Mouse (Mus musculus) right cerebral cortex, adult 18-20 months (tissue): ENCODE measurements at regions not wholly inside any gene's neighbourhood (a gene's known extent, or its start where the extent isn't known, plus 50 kb on each side); places are given as distances from the start of the nearest gene placed in this dataset.

Experiments used
- DNase-seq: peaks from one replicate; pipeline ENCODE4 v3.0.0; 2022; ENCODE audit warnings: mixed read lengths

DNA sequence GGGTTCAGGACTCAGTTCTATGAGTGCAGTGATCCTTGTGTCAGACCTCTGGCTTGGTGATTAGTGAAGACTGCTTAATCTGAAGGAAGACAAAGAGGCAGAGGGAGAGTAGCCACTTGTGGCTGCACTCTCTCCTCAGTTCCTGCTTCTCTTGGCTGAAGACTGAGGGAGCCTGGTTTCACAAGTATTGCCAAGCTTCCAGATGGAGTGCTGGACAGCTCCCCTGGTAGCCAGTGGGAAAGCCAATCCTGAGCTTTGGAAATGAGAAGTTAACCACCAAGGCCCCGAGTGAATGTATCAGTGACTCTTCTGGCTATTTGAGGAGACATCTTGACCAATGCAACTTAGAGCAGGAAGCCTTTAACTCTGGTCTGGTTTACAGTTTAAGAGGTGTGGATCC is 279.9 kb upstream of the Adamts16 start:
- DNase-seq, result no peak

- no peak for DNase-seq
These were observed 266.6 kb upstream of the Adamts16 start for GRCm38 (mm10) chr13:71108175-71108574.

DNA sequence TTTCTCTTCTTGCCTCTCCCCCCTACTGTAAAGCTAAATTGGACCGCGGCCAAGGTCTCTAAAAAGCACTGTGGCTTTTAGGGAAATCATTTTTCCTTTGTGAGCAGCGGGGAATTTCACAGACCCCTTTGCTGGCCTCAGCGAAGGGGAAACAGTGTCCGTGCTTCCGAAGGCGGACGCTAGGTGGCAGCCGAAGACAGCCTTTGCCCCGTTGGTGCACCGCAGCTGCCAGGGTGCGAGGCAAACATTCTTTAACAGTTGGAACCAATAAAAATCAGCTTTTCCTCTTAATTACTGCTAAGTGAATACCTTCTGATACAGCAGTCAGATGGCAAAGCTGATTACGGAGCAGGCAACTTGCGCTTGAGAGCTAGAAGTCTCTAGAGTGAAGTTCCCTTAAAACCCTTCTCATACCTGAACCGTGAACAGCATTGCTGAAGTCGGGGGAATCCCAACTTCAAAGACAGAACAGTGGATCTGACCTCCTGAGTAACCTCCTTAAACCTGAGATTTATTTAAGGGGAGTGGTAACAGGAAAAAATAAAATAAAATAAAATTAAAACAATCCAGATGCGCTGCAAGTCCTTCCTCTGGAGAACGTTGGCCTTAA is 263.7 kb upstream of the Adamts16 start:
- DNase-seq, result peak; percentile 55

DNA sequence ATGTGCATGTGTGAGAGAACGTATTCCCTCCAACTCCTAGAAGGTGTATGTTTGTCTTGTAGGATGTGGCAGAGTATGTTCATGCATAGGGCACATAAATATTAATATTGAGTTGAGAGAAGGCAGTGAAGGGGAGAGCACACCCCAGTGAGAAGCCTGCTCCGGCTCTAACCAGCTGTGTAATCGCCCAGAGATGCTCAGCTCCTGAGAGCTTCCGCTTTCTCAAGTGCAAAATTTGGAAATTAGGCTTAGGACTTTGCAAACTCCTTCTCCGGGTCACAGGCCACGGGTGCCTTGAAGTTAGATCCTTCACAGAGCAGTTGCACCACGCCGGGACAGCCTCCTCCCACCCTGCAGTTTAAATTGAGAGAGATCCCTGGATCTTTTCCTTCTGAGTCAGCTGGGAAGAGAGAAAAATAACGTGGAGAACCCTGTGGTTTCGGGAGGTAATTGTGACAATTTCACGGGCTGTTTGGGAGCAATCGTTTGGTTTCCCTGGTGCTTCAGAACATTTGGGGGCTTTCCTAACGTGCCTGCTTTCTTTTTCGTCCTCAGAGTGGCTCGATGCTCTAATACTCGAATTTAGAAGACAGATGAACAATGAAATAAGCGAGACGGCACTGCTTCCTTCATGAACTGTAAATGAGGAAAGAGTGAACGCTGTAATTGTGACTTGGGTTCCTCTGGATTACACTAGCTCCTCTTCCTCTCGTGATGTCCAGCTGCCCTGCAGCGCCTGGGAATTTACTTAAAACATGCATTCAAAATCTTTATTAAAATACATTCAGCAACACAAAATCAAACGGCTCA is 263.0 kb upstream of the Adamts16 start:
- peak; percentile 7 for DNase-seq

GRCm38 (mm10) chr13:71084301-71084700 is 242.7 kb upstream of the Adamts16 start:
- DNase-seq, result no peak

- DNase-seq, result no peak
These were observed 234.3 kb upstream of the Adamts16 start for GRCm38 (mm10) chr13:71075916-71076315.

DNA sequence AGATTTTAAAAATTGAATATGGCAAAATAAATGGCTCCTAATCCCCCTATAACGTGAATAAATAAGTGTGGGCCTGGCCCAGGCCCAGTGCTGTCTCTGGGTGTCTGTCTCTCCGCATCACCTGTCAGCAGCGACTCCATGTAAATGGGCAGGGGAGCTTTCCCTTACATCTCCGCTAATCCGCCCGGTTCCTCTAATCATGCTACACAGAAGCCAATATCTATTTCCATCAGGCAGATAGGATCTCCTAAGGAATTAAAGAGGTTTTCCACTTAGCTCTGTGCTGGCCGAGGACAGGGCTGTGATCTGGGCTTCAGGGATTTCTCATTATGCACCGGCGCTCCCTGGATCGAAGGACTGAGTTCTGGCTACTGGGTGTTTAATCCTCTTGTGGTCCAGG is 232.4 kb upstream of the Adamts16 start:
- DNase-seq, result no peak

DNA sequence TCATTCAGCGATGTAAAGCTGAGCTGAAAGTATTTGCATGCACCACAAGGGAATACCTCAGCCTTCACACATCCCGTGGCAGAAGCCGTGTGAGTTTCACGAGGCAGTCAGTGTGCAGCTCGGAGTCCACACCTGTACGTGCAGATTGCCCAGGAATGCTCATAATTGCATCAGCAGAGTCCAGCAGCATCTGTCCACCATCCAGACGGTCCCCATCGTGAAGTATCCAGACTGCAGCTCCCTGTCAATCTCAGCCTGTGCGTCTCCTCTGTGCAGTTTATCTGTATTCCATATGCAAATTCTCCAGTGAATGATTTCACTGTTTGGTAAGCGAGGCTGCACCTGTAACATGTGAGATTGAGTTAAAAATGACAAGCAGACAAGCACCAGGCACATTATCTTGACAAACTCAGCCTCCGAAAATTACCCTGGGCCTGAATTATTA is 227.2 kb upstream of the Adamts16 start:
- no peak for DNase-seq

- no peak for DNase-seq
These were observed 226.4 kb upstream of the Adamts16 start for GRCm38 (mm10) chr13:71068011-71068410.

GRCm38 (mm10) chr13:71065568-71065967 is 224.0 kb upstream of the Adamts16 start:
- peak; percentile 29 for DNase-seq

DNA sequence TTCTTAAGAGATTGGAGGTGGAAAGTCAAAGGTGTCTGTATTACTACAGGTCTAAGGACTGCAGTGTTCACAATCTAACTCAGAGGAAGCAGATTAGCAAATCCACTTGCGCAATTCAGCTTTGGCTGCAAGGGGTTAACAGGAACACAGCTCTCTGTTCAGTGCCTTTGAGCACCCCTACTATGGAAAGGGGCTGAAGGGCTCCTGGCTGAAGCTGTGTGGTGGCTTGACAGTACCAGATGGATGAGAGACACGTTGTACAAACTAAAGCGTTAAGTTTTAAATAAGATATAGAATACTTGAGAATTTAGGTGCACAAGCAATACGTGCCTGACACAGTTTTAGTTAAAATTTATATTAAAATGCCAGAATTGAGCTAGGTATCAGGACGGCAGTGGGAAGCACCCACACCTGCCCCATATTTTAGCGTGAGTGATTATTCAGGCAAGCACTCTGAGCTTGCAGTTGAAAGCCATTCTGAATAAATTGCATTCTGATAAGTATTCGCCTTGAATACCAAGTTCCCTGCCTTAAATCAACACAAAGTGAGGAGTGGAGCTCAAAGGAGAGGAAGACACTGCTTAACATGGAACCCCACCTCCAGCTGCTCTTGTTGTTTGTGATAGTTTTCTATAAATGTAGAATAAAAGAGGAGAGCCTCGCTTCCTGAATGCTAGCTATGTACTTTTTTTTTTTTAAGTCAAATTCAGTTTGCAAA is 223.1 kb upstream of the Adamts16 start:
- no peak for DNase-seq

- no peak for DNase-seq
These were observed 212.0 kb upstream of the Adamts16 start for GRCm38 (mm10) chr13:71053361-71054264.

DNA sequence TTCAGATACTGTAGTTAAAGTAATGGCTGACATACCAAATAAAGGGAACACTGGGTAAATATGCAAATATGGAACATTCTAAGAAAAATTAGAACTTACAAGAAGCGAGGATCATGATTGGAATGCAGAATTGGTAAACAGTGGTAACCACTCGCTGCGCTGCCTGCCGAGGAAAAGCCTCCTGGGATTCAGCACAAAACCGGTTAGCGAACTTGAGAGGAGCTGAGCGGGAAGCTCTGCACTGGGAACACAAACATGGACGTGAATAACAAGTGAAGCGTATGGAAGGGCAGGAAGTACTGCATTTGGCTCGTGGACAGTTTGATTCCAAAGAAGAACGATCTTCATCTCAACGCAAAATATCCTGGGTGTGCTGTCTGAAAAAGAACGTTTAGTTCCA is 209.0 kb upstream of the Adamts16 start:
- DNase-seq, result no peak

DNA sequence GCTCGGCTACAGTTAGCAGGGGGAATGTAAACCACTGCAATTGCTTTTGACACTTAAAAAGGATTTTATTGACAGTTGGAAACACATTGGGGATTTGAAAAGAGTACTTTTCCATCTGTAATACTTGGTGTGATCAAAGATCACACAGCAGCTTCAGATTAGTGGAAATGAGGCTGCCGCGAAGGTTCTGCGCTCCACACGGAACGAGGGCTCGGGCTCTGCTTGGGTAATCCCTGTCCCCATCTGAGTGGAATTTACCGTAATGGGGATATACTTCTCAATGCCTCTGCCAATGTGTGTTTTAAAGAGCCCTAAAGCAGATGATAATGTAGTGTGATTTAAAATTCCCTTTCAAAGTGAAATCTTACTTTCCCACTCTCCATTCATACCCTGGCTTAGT is 194.4 kb upstream of the Adamts16 start:
- no peak for DNase-seq

GRCm38 (mm10) chr13:71034926-71035687 is 193.5 kb upstream of the Adamts16 start:
- DNase-seq, result no peak

DNA sequence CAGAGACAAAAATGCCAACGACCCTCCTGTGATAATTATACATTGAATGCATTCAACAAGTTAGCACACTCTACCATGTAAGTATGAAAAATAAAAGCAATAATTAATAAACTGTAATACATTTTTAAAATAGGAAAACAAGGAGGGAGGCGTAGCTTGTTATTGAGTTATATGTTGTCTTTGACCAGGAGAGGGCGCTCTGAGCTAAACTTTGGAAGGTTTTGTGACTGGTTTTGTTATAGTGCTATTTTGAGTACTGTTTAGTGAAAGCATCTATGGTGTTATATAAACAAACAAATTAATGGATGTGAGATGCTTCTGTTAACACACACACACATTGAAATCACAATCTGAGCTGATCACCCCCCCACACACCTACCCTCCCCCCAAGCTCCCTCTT is 166.6 kb upstream of the Adamts16 start:
- peak; percentile 39 for DNase-seq

DNA sequence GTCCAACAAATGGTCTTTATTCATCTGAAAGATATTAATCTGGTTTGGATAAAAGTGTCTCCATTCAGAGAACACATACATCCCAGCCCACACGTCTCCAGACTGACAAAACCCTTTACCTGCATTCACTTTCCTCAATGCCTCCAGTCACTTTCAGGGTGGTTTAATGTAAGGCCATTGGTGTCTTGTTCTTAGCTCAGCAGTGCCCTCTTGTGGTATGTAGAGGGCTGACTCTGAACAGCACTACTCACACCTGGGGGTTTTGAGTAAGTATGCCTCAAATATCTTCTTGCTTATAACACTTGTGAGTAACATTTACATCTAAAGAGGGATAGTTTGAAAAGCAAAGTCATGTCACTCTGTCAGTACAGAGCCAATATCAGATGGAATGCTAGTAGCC is 164.5 kb upstream of the Adamts16 start:
- DNase-seq, result peak; percentile 28

DNA sequence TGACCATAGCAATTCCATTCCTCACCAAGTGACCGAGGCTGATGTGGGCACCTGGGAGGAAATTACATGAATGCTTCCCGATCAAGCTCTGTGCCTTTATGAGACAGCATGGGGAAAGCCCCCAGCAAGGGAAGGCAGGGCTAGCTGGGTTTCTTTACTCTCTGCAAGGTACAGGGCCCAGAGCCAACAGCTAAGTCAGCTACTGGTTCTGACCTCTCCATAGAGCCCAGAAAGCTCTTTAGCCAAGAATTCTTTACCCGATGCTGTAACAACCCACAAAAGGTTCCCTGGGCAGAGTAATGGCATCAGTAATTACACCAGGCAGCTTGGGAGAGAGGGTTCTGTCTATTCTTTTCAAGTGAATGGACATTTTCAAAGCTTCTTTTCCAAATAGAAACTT is 161.9 kb upstream of the Adamts16 start:
- DNase-seq, result no peak

DNA sequence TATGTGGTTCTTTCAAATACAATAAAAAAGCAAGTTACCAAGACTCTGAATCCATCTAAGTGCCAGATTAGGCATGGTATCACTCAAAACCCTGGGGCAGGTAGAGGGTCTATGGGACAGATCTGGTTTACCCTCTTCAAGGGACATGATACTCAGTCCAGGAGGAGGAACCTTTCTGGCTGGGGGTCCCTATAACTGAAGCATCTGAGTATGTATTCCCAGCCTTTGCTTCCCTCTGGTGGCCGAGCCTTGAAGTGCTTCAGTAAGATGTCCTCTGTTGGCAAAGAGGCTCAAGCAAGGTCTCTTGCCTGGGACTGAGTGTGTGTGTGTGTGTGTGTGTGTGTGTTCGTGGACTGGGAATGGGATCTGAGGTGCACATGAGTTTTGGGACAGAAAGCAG is 159.7 kb upstream of the Adamts16 start:
- DNase-seq, result peak; percentile 70

DNA sequence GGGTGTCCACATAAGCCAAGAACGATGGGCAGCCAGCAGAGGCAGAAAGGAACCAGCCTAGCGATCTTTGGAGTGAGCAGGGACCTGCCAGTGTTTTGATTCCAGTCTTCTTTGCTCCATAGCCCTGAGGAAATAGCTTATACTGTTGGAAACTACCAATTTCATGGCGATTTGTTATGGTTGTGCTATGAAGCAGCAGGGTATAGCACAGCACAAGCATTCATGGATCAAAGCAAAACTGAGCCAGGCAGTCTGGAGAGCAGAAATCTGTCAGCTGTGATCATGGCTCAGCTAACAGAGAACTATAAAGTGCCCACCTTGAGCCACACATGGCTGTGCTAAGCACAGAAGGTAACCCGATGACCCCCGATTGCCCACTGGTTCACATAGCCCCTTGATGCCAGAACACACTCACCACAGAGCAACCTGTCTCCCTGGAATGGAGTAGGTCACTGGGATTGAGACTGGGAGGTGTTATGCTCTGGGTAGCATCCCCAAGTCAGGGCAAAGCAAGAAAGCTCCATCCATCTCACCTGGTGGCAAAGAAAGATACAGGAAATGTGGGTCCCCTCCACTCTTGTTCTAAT is 158.9 kb upstream of the Adamts16 start:
- no peak for DNase-seq

DNA sequence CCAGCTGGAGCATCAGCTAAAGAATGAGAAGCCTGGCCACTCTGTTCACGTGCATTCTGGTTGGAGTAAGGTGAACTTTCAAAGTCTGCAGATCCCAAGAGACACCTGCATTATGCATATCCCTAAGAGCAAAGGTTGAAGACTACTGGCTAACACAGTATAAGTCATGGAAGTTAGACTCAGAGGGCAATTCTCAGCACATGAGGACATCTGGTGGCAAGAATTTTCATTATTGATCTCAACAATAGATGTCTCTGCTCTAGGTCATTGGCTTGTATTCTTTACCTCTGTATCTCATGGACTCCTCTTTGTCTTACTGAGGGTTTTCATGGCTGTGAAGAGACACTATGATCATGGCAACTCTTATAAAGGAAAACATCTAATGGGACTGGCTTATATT is 151.9 kb upstream of the Adamts16 start:
- no peak for DNase-seq
